Mouse (Mus musculus) kidney, postnatal 0 days (tissue): ENCODE results near the gene Hist1h2ah. TPM values are rescaled to one million over a fixed set of nuclear protein-coding genes. Genes with fewer than 3 reads are reported as not detected.
"Not testable (repeated sequence)": the region's sequence is repeated elsewhere in the genome, so short reads cannot be mapped to it uniquely, and the experiment has no call there.

ENCODE experiments used
- ATAC-seq: fragments of 200-750 bp; cut with Nextera tagmentation; replicated peaks from 2 replicates; pipeline ENCODE4 v1.8.0; 2017; ENCODE audit warnings: low read depth, moderate number of reproducible peaks, moderate TSS enrichment, moderate library complexity; ENCODE audit not compliant: low FRiP score
- DNase-seq: peaks from one replicate; pipeline ENCODE4 v3.0.0-alpha.2; 2016; ENCODE audit warnings: low spot score
- H3K27ac ChIP-seq: fragments of 300-500 bp; sonication (generic); 2 replicates; pipeline ENCODE4 v1.5.1; 2014; ENCODE audit warnings: mild to moderate bottlenecking
- H3K27me3 ChIP-seq: fragments of 300-500 bp; sonication (generic); 2 replicates; pipeline ENCODE4 v1.6.1; 2014; ENCODE audit warnings: low read length, mixed read lengths; ENCODE audit not compliant: insufficient read depth
- H3K36me3 ChIP-seq: fragments of 300-500 bp; sonication (generic); 2 replicates; pipeline ENCODE4 v1.6.1; 2014; ENCODE audit warnings: low read length, mixed read lengths; ENCODE audit not compliant: insufficient read depth
- H3K4me1 ChIP-seq: fragments of 300-500 bp; sonication (generic); replicated peaks from 2 replicates; pipeline ENCODE4 v1.6.1; 2014; ENCODE audit warnings: antibody characterized with exemption, low read length, mixed read lengths; ENCODE audit not compliant: insufficient read depth
- H3K4me2 ChIP-seq: fragments of 300-500 bp; sonication (generic); 2 replicates; pipeline ENCODE4 v1.6.1; 2014; ENCODE audit warnings: mild to moderate bottlenecking, low read length, moderate library complexity, mixed read lengths
- H3K4me3 ChIP-seq: fragments of 300-500 bp; sonication (generic); replicated peaks from 2 replicates; pipeline ENCODE4 v1.5.1; 2014; ENCODE audit warnings: low read depth, low read length
- H3K9ac ChIP-seq: fragments of 300-500 bp; sonication (generic); 2 replicates; pipeline ENCODE4 v1.6.1; 2014; ENCODE audit warnings: low read depth, low read length
- H3K9me3 ChIP-seq: fragments of 300-500 bp; sonication (generic); replicated peaks from 2 replicates; pipeline ENCODE4 v1.6.1; 2016; ENCODE audit warnings: low read length, inconsistent platforms, mixed read lengths
- CTCF ChIP-seq: IDR thresholded peaks from 2 replicates; pipeline ENCODE4 v1.5.1; 2016; ENCODE audit warnings: antibody characterized with exemption, low read depth, mild to moderate bottlenecking, moderate library complexity
- WGBS: fragments of 180-500 bp; shearing (Covaris S2); extraction: QIAGEN DNeasy Blood & Tissue Kit; methylation state at CpG from one replicate; pipeline ENCODE4 v1.1.7; 2014; 5-methylcytosine and 5-hydroxymethylcytosine counted together
- polyA plus RNA-seq: library from polyadenylated mRNA; unstranded; fragments of >200 nt; fragmentation: Nextera tagmentation; extraction: Ambion mirVana; gene quantifications from 2 replicates; pipeline ENCODE4 v1.2.1, GENCODE M21; 2015

The Hist1h2ah gene
- polyA plus RNA-seq, 1 experiment from 2014 or later = 4.5 TPM

DNA sequence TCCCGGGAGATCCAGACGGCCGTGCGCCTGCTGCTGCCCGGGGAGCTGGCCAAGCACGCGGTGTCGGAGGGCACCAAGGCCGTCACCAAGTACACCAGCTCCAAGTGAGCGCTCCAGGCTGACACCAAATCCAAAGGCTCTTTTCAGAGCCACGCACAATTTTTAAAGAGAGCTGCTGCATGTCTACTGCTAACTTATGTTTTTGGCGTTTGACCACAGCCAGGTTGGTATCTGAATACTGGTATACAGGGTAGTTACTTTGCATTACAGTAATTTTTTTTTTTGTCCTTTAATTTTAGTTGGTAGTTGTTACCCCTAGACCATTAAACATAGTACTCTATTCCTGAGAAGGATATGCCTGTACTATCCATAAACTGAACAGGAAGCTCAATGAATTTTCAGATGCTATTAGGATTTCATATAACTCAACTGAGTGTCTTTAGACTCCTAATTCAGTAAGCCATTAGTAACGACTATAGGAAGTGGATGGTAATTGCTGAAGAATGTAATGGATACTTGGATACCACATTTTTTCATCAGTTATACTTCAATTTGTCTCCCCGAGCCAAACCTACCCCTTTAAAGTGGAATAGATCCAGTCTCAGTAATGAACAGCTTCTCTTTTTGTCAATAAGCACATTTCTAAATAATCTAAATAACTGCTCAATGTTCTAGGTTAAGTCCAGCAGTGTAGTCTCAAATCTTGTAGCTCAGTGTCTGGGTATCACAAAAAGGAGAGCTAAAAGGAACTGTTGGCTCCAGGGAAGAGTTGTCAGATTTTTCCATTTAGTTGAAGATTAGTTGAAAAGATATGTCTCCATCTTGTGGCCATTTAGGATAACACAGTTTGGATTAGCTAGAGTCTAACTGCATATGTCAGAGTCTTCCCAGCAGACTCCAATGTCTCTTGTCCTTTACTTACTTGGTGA lies 8.4 kb upstream of the Hist1h2ah start:
- Histone ChIP-seq H3K27me3 (no peaks in the 10 kb centered on the region), H3K4me3 (peak overlapping the region; percentile 31), H3K9me3 (no peaks in the 10 kb centered on the region), H3K4me2 (peak overlapping the region; percentile 51), H3K9ac (peak overlapping the region; percentile 44; the same call in 1 of the 2 replicates), H3K27ac (peak overlapping the region; percentile 70), H3K4me1 (peaks cover 6% of the 10 kb centered on the region; the same call in 1 of the 2 replicates), H3K36me3 (no peaks in the 10 kb centered on the region)
- WGBS = 0% methylated on average over 9 of the region's 14 CpGs
- ATAC-seq (0 out of 2 replicates have a peak, but pooled peaks have one; percentile 5), DNase-seq (peak; percentile 93)
- TF ChIP-seq CTCF = peak; percentile 89

GRCm38 (mm10) chr13:22042568-22043502 lies 7.5 kb upstream of the Hist1h2ah start, which contains the start of the genes Hist1h2ag and Hist1h2bj:
Gene Hist1h2ag, minus strand, starts transcription at chr13:22042944.
Gene Hist1h2bj, plus strand, starts transcription at chr13:22043214.
- H3K4me3 ChIP-seq = peak within 1 kb of the TSS; percentile 31
- WGBS = 0% methylated on average over 36 of the region's 80 CpGs
- not testable (repeated sequence) for H3K27me3 ChIP-seq, H3K9me3 ChIP-seq, H3K4me1 ChIP-seq, H3K36me3 ChIP-seq
- H3K27ac ChIP-seq = peak within 1 kb of the TSS; percentile 82
- peak within 1 kb of the TSS; percentile 55 for H3K4me2 ChIP-seq
- ATAC-seq (peak; percentile 89), DNase-seq (peak; percentile 99)
- H3K9ac ChIP-seq = peak within 1 kb of the TSS; percentile 44

GRCm38 (mm10) chr13:22041651-22042567 lies 6.5 kb upstream of the Hist1h2ah start:
- Histone ChIP-seq H3K4me1 (peaks cover 6% of the 10 kb centered on the region; the same call in 1 of the 2 replicates), H3K36me3 (no peaks in the 10 kb centered on the region), H3K9ac (peak overlapping the region; percentile 40), H3K9me3 (no peaks in the 10 kb centered on the region), H3K27me3 (no peaks in the 10 kb centered on the region), H3K4me3 (peak overlapping the region; percentile 33; the same call in 1 of the 2 replicates), H3K4me2 (peak overlapping the region; percentile 49), H3K27ac (peak overlapping the region; percentile 60)
- 3% methylated on average over 13 of the region's 13 CpGs for WGBS
- ATAC-seq (no peak), DNase-seq (no peak)
- no peak for TF ChIP-seq CTCF

GRCm38 (mm10) chr13:22041142-22041536 lies 5.8 kb upstream of the Hist1h2ah start, which contains the start of gene Hist1h4i:
Gene Hist1h4i, minus strand, starts transcription at chr13:22041362.
- Histone ChIP-seq H3K4me3 (peak within 1 kb of the TSS; percentile 33), H3K27ac (peak within 1 kb of the TSS; percentile 87), H3K9ac (peak within 1 kb of the TSS; percentile 65), H3K4me1 (peaks cover 11% of the 10 kb centered on the region; the same call in 1 of the 2 replicates), H3K4me2 (peak within 1 kb of the TSS; percentile 49)
- DNase-seq = peak; percentile 93
- ATAC-seq = peak; percentile 64
- H3K27me3 ChIP-seq, H3K9me3 ChIP-seq, H3K36me3 ChIP-seq: not testable (repeated sequence)
- WGBS = under 1% methylated on average over 22 of the region's 27 CpGs

GRCm38 (mm10) chr13:22040464-22041141 lies 5.2 kb upstream of the Hist1h2ah start:
- peak overlapping the region; percentile 49 for H3K4me2 ChIP-seq
- H3K9ac ChIP-seq = peak overlapping the region; percentile 65
- no peak for TF ChIP-seq CTCF
- H3K36me3 ChIP-seq = no peaks in the 10 kb centered on the region
- H3K4me1 ChIP-seq = peaks cover 12% of the 10 kb centered on the region; the same call in 1 of the 2 replicates
- H3K4me3 ChIP-seq = peak overlapping the region; percentile 33
- H3K9me3 ChIP-seq = no peaks in the 10 kb centered on the region
- DNase-seq (no peak), ATAC-seq (peak; percentile 5; the same call in 1 of the 2 replicates)
- under 1% methylated on average over 20 of the region's 24 CpGs for WGBS
- no peaks in the 10 kb centered on the region for H3K27me3 ChIP-seq
- H3K27ac ChIP-seq = peak overlapping the region; percentile 87
